Mouse (Mus musculus) E14TG2a.4 (cell line): ENCODE data around the gene Prr22.

Source experiments
- H3K27me3 ChIP-seq: 2 replicates; pipeline ENCODE4 v1.6.1; 2014; ENCODE audit warnings: low read length, control low read depth; ENCODE audit not compliant: insufficient read depth
- H3K36me3 ChIP-seq: 2 replicates; pipeline ENCODE4 v1.6.1; 2014; ENCODE audit warnings: low read length, control low read depth; ENCODE audit not compliant: insufficient read depth
- H3K4me1 ChIP-seq: replicated peaks from 2 replicates; pipeline ENCODE4 v1.6.1; 2014; ENCODE audit warnings: low read depth, low read length, control low read depth
- H3K4me3 ChIP-seq: replicated peaks from 2 replicates; pipeline ENCODE4 v1.5.1; 2014; ENCODE audit warnings: mild to moderate bottlenecking, low read length
- H3K9me3 ChIP-seq: 2 replicates; pipeline ENCODE4 v1.6.1; 2014; ENCODE audit warnings: low read length, control low read depth
- CTCF ChIP-seq: conservative IDR thresholded peaks from 2 replicates; pipeline ENCODE4 v1.5.1; 2014; ENCODE audit warnings: low read length
- NANOG ChIP-seq: IDR thresholded peaks from 2 replicates; pipeline ENCODE4 v1.6.1; 2014; ENCODE audit warnings: borderline replicate concordance, low read length, mixed read lengths
- POU5F1 ChIP-seq: IDR thresholded peaks from 2 replicates; pipeline ENCODE4 v1.6.1; 2014; ENCODE audit warnings: low read length, borderline replicate concordance

Prr22 gene

GRCm38 (mm10) chr17:56756703-56757399 lies 13.2 kb upstream of the Prr22 start:
- Histone ChIP-seq H3K9me3 (no peaks in the 10 kb centered on the region), H3K4me3 (peak overlapping the region; percentile 88), H3K4me1 (peaks cover 71% of the 10 kb centered on the region), H3K36me3 (no peaks in the 10 kb centered on the region), H3K27me3 (peaks cover 53% of the 10 kb centered on the region)
- TF ChIP-seq CTCF (peak; percentile 24; the same call in 1 of the 2 replicates), NANOG (no peak)

DNA sequence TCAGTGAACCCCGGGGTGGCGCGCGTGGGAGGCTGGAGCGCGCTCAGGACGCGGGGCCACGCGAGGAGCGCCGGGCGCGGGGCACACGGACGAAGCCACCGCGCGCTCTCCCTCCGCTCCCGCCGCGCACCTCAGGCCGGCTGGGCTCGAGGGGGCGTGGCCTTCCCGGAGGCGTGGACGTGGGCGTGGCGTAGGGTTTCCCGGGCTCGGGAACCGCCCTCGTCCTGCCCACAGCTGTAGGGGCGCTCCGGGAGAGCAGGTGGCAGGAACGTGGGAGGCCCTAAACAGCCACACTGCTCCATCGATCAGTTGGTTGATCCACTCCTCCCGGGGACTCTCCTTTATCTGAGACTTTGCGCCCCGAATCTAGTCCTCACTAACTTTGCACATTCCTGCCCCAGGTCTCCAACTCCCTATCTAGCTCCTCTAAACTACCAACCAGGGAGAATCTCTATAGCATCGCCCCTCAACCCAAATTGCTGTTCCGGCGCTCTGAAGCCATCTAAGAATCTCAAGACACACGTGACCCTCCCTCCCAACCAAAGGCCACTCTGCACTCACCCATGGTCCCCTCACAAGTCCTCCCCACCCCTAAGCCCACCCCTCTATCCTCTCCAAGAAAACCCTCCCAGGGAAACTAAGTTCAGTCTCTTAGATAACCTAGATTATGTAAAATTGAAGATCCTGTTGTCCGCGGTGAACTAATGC lies 12.5 kb upstream of the Prr22 start, which contains the start of gene Nrtn:
Gene Nrtn (minus strand): TSS at position 115 of the 708 bp plus-strand sequence.
- TF ChIP-seq NANOG, result no peak
- no peak for TF ChIP-seq CTCF
- no peak for TF ChIP-seq POU5F1
- peak within 1 kb of the TSS; percentile 88 for H3K4me3 ChIP-seq
- H3K4me1 ChIP-seq, result peaks cover 68% of the 10 kb centered on the region
- H3K9me3 ChIP-seq, result no peaks in the 10 kb centered on the region
- peaks cover 46% of the 10 kb centered on the region for H3K27me3 ChIP-seq
- H3K36me3 ChIP-seq, result no peaks in the 10 kb centered on the region

DNA sequence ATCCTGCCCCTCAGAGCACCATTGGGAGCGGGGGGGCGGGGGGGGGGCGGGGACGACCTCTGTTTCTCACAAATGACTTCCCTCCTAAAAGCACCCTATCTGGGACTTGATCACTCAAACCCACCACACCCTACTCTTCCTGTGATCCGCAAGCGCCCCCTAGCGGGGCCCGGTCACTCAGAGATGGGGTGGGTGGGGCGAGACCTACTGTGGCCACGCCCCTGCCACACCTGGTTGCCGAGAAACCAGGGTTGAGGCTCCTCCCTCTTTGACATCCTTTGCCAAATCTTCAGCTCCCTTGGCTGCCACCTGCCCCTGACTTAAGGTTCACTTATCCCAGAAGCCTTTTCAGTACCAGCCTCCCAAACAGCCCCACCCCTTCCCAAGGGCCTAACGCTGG lies 11.9 kb upstream of the Prr22 start:
- H3K27me3 ChIP-seq, result peaks cover 41% of the 10 kb centered on the region
- TF ChIP-seq CTCF (peak; percentile 64), NANOG (no peak)

DNA sequence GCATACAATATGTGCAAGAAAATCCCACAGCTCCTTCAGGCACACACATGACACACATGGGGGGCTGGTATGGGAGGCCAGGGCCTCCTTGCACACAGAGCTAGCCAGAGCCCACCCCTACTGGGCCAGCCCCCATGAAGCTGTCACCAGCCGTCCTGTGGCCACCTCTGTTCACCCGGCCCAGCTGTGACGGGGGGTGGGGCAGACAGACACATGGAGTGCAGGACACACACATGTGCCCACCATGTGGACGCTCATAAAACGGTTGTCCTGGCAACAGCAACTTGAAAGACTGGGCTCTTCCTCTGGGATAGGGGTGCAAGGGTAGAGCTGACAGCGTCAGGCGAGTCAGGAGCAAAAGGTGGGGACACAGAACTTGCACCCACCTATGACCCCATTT lies 10.8 kb upstream of the Prr22 start:
- Histone ChIP-seq H3K4me1 (peaks cover 67% of the 10 kb centered on the region), H3K9me3 (no peaks in the 10 kb centered on the region), H3K36me3 (no peaks in the 10 kb centered on the region), H3K27me3 (peaks cover 30% of the 10 kb centered on the region), H3K4me3 (no peak overlapping the region)
- TF ChIP-seq NANOG (no peak), CTCF (no peak), POU5F1 (no peak)

More for the DNA sequence above, 11.9 kb upstream of the Prr22 start:
- H3K36me3 ChIP-seq, result no peaks in the 10 kb centered on the region
- no peaks in the 10 kb centered on the region for H3K9me3 ChIP-seq
- peaks cover 68% of the 10 kb centered on the region for H3K4me1 ChIP-seq
- H3K4me3 ChIP-seq, result no peak overlapping the region; the same call in 1 of the 2 replicates

DNA sequence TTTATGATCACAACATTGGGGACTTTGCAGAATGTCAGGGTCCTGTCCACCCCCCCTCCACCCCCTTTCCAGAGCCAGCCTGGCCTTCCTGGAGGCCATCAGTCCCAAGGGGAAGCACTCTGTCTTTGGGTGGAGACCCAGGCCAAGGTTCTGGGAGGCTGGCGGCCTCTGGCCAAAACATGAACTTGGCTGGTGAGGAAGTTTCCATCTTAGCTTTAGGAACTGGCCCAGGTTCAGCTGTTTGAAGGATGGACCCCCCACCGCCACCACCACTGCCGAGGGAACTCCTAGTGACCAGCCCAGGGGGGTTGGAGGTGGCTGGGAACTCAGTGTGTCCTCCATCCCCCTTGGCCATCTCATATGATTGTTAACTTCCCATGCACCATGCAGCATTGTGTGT lies 9.0 kb upstream of the Prr22 start:
- Histone ChIP-seq H3K36me3 (peaks cover 4% of the 10 kb centered on the region; the same call in 1 of the 2 replicates), H3K4me1 (peaks cover 57% of the 10 kb centered on the region), H3K4me3 (no peak overlapping the region), H3K27me3 (peaks cover 12% of the 10 kb centered on the region), H3K9me3 (no peaks in the 10 kb centered on the region)
- TF ChIP-seq NANOG, result no peak
- TF ChIP-seq POU5F1, result no peak
- TF ChIP-seq CTCF, result no peak

DNA sequence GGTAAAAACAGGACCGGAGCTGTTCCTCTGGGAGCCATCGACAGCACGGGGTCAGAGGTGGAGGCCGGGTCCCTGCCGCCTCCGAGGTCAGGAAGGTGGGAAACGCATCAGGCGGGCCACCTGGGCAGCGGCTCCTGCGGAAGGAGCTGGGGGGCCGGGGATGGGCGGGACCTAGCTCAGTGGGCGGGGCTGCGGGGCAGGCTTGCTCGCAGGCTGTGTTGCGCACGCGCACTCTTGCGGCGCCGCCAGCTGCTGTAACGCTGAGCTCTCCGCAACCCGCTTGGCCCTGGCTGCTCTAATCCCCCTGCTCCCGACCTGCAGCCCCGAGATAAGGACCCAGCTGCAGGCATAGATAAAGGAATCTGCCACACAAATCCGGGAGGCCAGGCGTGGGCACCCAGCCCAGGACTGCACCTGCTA lies 8.0 kb upstream of the Prr22 start:
- TF ChIP-seq CTCF (no peak), NANOG (no peak), POU5F1 (no peak)
- H3K4me1 ChIP-seq, result peaks cover 57% of the 10 kb centered on the region
- H3K4me3 ChIP-seq, result peak overlapping the region; percentile 75
- H3K9me3 ChIP-seq, result no peaks in the 10 kb centered on the region
- peaks cover 4% of the 10 kb centered on the region for H3K27me3 ChIP-seq
- H3K36me3 ChIP-seq, result peaks cover 13% of the 10 kb centered on the region

- H3K36me3 ChIP-seq, result peaks cover 22% of the 10 kb centered on the region
- peak; percentile 100 for TF ChIP-seq CTCF
- TF ChIP-seq NANOG, result no peak
- peak overlapping the region; percentile 75 for H3K4me3 ChIP-seq
- no peaks in the 10 kb centered on the region for H3K9me3 ChIP-seq
- peaks cover 61% of the 10 kb centered on the region for H3K4me1 ChIP-seq
- H3K27me3 ChIP-seq, result peaks cover 2% of the 10 kb centered on the region; the same call in 1 of the 2 replicates
Measured at GRCm38 (mm10) chr17:56762769-56763731, 7.0 kb upstream of the Prr22 start.

DNA sequence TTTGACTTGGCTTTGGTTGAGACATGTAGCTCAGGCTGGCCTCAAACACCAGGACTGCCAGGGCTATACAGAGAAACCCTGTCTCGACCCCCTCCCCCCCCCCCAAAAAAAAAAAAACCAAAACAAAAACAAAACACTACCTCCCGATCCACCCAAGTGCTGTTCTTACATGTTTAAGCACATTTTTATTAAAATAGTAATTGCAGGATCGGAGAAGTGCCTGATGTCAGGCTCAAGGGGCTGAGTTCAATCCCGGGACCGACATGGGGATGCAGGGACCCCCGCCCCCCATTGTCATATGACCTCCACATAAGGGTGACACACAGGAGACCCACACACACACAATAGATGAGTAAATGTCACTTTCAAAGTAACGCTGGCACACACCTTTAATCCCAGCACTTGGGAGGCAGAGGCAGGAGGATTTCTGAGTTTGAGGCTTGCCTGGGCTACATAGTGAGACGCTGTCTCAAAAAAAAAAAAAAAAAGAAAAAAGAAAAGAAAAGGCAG lies 6.3 kb upstream of the Prr22 start:
- H3K4me1 ChIP-seq, result peaks cover 64% of the 10 kb centered on the region
- H3K36me3 ChIP-seq, result peaks cover 29% of the 10 kb centered on the region
- no peaks in the 10 kb centered on the region for H3K9me3 ChIP-seq
- TF ChIP-seq CTCF, result no peak
- H3K4me3 ChIP-seq, result peak overlapping the region; percentile 92
- H3K27me3 ChIP-seq, result peaks cover 2% of the 10 kb centered on the region; the same call in 1 of the 2 replicates
